Mouse (Mus musculus): ENCODE measurements at regions not wholly inside any gene's neighbourhood (a gene's known extent, or its start where the extent isn't known, plus 50 kb on each side); places are given as distances from the start of the nearest gene placed in this dataset.

GRCm38 (mm10) chr12:35863141-35863540 is 62.3 kb upstream of the Agr3 start:
- DNase-seq (ENCODE audit: low read depth in 1 of 2, low spot score in 2 of 2): no peak

GRCm38 (mm10) chr12:35853159-35853558 is 72.3 kb upstream of the Agr3 start:
- no peak for DNase-seq (ENCODE audit: low read depth in 1 of 2, low spot score in 2 of 2)

GRCm38 (mm10) chr12:35846905-35847610 is 78.4 kb upstream of the Agr3 start:
- DNase-seq (ENCODE audit: low read depth in 1 of 2, low spot score in 2 of 2): no peak

GRCm38 (mm10) chr12:35836946-35837345 is 88.5 kb upstream of the Agr3 start:
- no peak for DNase-seq (ENCODE audit: low read depth in 1 of 2, low spot score in 2 of 2)

GRCm38 (mm10) chr12:35833285-35833684 is 92.1 kb upstream of the Agr3 start:
- peak; percentile 6 to 26 for DNase-seq (ENCODE audit: low read depth in 1 of 2, low spot score in 2 of 2)

GRCm38 (mm10) chr12:35831922-35832512 is 93.4 kb upstream of the Agr3 start:
- no peak for DNase-seq (ENCODE audit: low read depth in 1 of 2, low spot score in 2 of 2)

- no peak for DNase-seq (ENCODE audit: low read depth in 1 of 2, low spot score in 2 of 2)
Observed at GRCm38 (mm10) chr12:35831268-35831667, 94.2 kb upstream of the Agr3 start.

- no peak for DNase-seq (ENCODE audit: low read depth in 1 of 2, low spot score in 2 of 2)
Observed at GRCm38 (mm10) chr12:35827797-35828196, 97.6 kb upstream of the Agr3 start.

GRCm38 (mm10) chr12:35826990-35827389 is 98.4 kb upstream of the Agr3 start:
- DNase-seq (ENCODE audit: low read depth in 1 of 2, low spot score in 2 of 2): no peak

- DNase-seq (ENCODE audit: low read depth in 1 of 2, low spot score in 2 of 2): peak in 1 of 2 experiments; percentile 13
Observed at GRCm38 (mm10) chr12:35824587-35824987, 100.8 kb upstream of the Agr3 start.

GRCm38 (mm10) chr12:35799261-35799660 is 126.2 kb upstream of the Agr3 start:
- DNase-seq (ENCODE audit: low read depth in 1 of 2, low spot score in 2 of 2): peak; percentile 59 to 63

GRCm38 (mm10) chr12:35775396-35775795 is 150.0 kb upstream of the Agr3 start:
- DNase-seq (ENCODE audit: low read depth in 1 of 2, low spot score in 2 of 2): no peak

GRCm38 (mm10) chr12:35770387-35771024 is 154.9 kb upstream of the Agr3 start:
- DNase-seq (ENCODE audit: low read depth in 1 of 2, low spot score in 2 of 2): no peak

GRCm38 (mm10) chr12:35758916-35759315 is 166.5 kb upstream of the Agr3 start:
- DNase-seq (ENCODE audit: low read depth in 1 of 2, low spot score in 2 of 2): no peak

- no peak for DNase-seq (ENCODE audit: low read depth in 1 of 2, low spot score in 2 of 2)
Observed at GRCm38 (mm10) chr12:35755159-35755558, 170.3 kb upstream of the Agr3 start.

- DNase-seq (ENCODE audit: low read depth in 1 of 2, low spot score in 2 of 2): no peak
Observed at GRCm38 (mm10) chr12:35747997-35748396, 177.4 kb upstream of the Agr3 start.

- DNase-seq (ENCODE audit: low read depth in 1 of 2, low spot score in 2 of 2): no peak
Observed at GRCm38 (mm10) chr12:35746691-35747299, 178.6 kb upstream of the Agr3 start.

- no peak for DNase-seq (ENCODE audit: low read depth in 1 of 2, low spot score in 2 of 2)
Observed at GRCm38 (mm10) chr12:35742729-35743128, 182.7 kb upstream of the Agr3 start.

- DNase-seq (ENCODE audit: low read depth in 1 of 2, low spot score in 2 of 2): no peak
Observed at GRCm38 (mm10) chr12:35736427-35736826, 189.0 kb upstream of the Agr3 start.

GRCm38 (mm10) chr12:35735002-35735401 is 190.4 kb upstream of the Agr3 start:
- no peak for DNase-seq (ENCODE audit: low read depth in 1 of 2, low spot score in 2 of 2)

GRCm38 (mm10) chr12:35734371-35734770 is 191.0 kb upstream of the Agr3 start:
- DNase-seq (ENCODE audit: low read depth in 1 of 2, low spot score in 2 of 2): no peak

GRCm38 (mm10) chr12:35733580-35733979 is 191.8 kb upstream of the Agr3 start:
- DNase-seq (ENCODE audit: low read depth in 1 of 2, low spot score in 2 of 2): no peak

All from monocyte, adult 2 months (primary cell).